Mouse (Mus musculus) kidney, adult 2 months (tissue): ENCODE data around the gene Dpysl5. TPM values are rescaled to one million over a fixed set of nuclear protein-coding genes. Genes with fewer than 3 reads are reported as not detected.
A peak's percentile ranks its signal among the peaks of the same experiment; 100 is the strongest.

ENCODE experiments used
- DNase-seq: peaks from one replicate; pipeline ENCODE4 v3.0.0; 2021
- H3K27ac ChIP-seq: fragments of 200-500 bp; 2 replicates; pipeline ENCODE4 v1.5.1; 2012; ENCODE audit warnings: low read depth, low read length, control low read depth, inconsistent platforms; ENCODE audit not compliant: insufficient read depth
- H3K27me3 ChIP-seq: fragments of 200-500 bp; replicated peaks from 2 replicates; pipeline ENCODE4 v1.6.1; 2012; ENCODE audit warnings: mild to moderate bottlenecking, moderate library complexity, low read length, inconsistent platforms; ENCODE audit not compliant: control insufficient read depth, insufficient read depth
- H3K36me3 ChIP-seq: fragments of 200-500 bp; 2 replicates; pipeline ENCODE4 v1.6.1; 2012; ENCODE audit warnings: mild to moderate bottlenecking, moderate library complexity, low read length, inconsistent platforms; ENCODE audit not compliant: control insufficient read depth, insufficient read depth
- H3K4me1 ChIP-seq: fragments of 200-500 bp; 2 replicates; pipeline ENCODE4 v1.6.1; 2011; ENCODE audit warnings: low read length; ENCODE audit not compliant: control insufficient read depth, insufficient read depth
- H3K4me3 ChIP-seq: fragments of 200-500 bp; 2 replicates; pipeline ENCODE4 v1.5.1; 2011; ENCODE audit warnings: mild to moderate bottlenecking, low read depth, low read length, control low read depth; ENCODE audit not compliant: insufficient read depth
- CTCF ChIP-seq: fragments of 200-500 bp; conservative IDR thresholded peaks from 2 replicates; pipeline ENCODE4 v1.5.1; 2011; ENCODE audit warnings: low read depth, mild to moderate bottlenecking, control low read depth, low read length, moderate library complexity, mixed read lengths; ENCODE audit not compliant: insufficient read depth, insufficient read length
- POLR2A ChIP-seq: fragments of 200-500 bp; IDR thresholded peaks from one replicate; pipeline ENCODE4 v1.6.1; 2011; ENCODE audit warnings: low read depth, low read length, control low read depth
- WGBS: fragments of 180-500 bp; shearing (Covaris S2); methylation state at CpG from one replicate; pipeline ENCODE4 v1.1.7; 2018; 5-methylcytosine and 5-hydroxymethylcytosine counted together
- polyA plus RNA-seq: library from polyadenylated mRNA; depleted of rRNA; stranded (reverse); fragments of >200 nt; gene quantifications from 2 replicates; pipeline ENCODE4 v1.2.3, GENCODE M21; 2012

Gene Dpysl5
- polyA plus RNA-seq, 1 experiment, result 0.58 TPM

- TF ChIP-seq POLR2A (no peak), CTCF (no peak)
- H3K4me3 ChIP-seq, result no peak overlapping the region
- H3K36me3 ChIP-seq, result no peaks in the 10 kb centered on the region
- no peaks in the 10 kb centered on the region for H3K4me1 ChIP-seq
- no peaks in the 10 kb centered on the region for H3K27me3 ChIP-seq
- no peak overlapping the region for H3K27ac ChIP-seq
- no peak for DNase-seq
- WGBS, result 80% methylated on average over 5 of the region's 5 CpGs
Measured at GRCm38 (mm10) chr5:30787381-30787780, 76.0 kb downstream of the Dpysl5 start.

- no peak for DNase-seq
- Histone ChIP-seq H3K4me3 (no peak overlapping the region), H3K27ac (no peak overlapping the region), H3K36me3 (no peaks in the 10 kb centered on the region), H3K27me3 (no peaks in the 10 kb centered on the region), H3K4me1 (no peaks in the 10 kb centered on the region)
- WGBS, result 82% methylated on average over 3 of the region's 3 CpGs
- no peak for TF ChIP-seq POLR2A
- no peak for TF ChIP-seq CTCF
Measured at GRCm38 (mm10) chr5:30790047-30790446, 78.7 kb downstream of the Dpysl5 start.

- Histone ChIP-seq H3K27me3 (no peaks in the 10 kb centered on the region), H3K4me3 (no peak overlapping the region), H3K36me3 (no peaks in the 10 kb centered on the region), H3K27ac (no peak overlapping the region), H3K4me1 (no peaks in the 10 kb centered on the region)
- peak; percentile 81 for TF ChIP-seq CTCF
- no peak for TF ChIP-seq POLR2A
- WGBS, result 10% methylated on average over 12 of the region's 12 CpGs
- DNase-seq, result peak; percentile 77
Measured at GRCm38 (mm10) chr5:30796125-30796524, 84.8 kb downstream of the Dpysl5 start.

- no peaks in the 10 kb centered on the region for H3K4me1 ChIP-seq
- DNase-seq, result no peak
- TF ChIP-seq CTCF (no peak), POLR2A (no peak)
- H3K36me3 ChIP-seq, result no peaks in the 10 kb centered on the region
- H3K27ac ChIP-seq, result no peak overlapping the region
- WGBS, result 92% methylated on average over 7 of the region's 7 CpGs
- H3K4me3 ChIP-seq, result no peak overlapping the region
- no peaks in the 10 kb centered on the region for H3K27me3 ChIP-seq
Measured at GRCm38 (mm10) chr5:30797482-30797881, 86.1 kb downstream of the Dpysl5 start.

GRCm38 (mm10) chr5:30797982-30798381, 86.6 kb downstream of the Dpysl5 start:
- 88% methylated on average over 8 of the region's 8 CpGs for WGBS
- TF ChIP-seq CTCF (no peak), POLR2A (no peak)
- Histone ChIP-seq H3K4me3 (no peak overlapping the region), H3K27me3 (no peaks in the 10 kb centered on the region), H3K36me3 (no peaks in the 10 kb centered on the region), H3K27ac (no peak overlapping the region), H3K4me1 (no peaks in the 10 kb centered on the region)
- DNase-seq, result no peak

- no peak for TF ChIP-seq POLR2A
- TF ChIP-seq CTCF, result no peak
- Histone ChIP-seq H3K4me1 (no peaks in the 10 kb centered on the region), H3K27me3 (no peaks in the 10 kb centered on the region), H3K4me3 (no peak overlapping the region), H3K36me3 (no peaks in the 10 kb centered on the region), H3K27ac (no peak overlapping the region)
- DNase-seq, result no peak
- WGBS, result 72% methylated on average over 6 of the region's 6 CpGs
Measured at GRCm38 (mm10) chr5:30798965-30799364, 87.6 kb downstream of the Dpysl5 start.

GRCm38 (mm10) chr5:30802724-30803467, 91.5 kb downstream of the Dpysl5 start:
- DNase-seq, result no peak
- Histone ChIP-seq H3K36me3 (no peaks in the 10 kb centered on the region), H3K27ac (no peak overlapping the region), H3K4me1 (no peaks in the 10 kb centered on the region), H3K27me3 (no peaks in the 10 kb centered on the region), H3K4me3 (no peak overlapping the region)
- TF ChIP-seq CTCF, result no peak
- no peak for TF ChIP-seq POLR2A
- WGBS, result 73% methylated on average over 12 of the region's 12 CpGs
